Mouse (Mus musculus) hindlimb bud, embryonic 11.5 days (tissue): ENCODE results near the gene Fbxl17.

Source experiments
- DNase-seq: peaks from one replicate; pipeline ENCODE4 v3.0.0-alpha.2; 2012; ENCODE audit warnings: low read depth, low spot score; ENCODE audit errors: extremely low spot score

Gene Fbxl17

GRCm38 (mm10) chr17:63342440-63342839, 157.4 kb downstream of the Fbxl17 start:
- DNase-seq = no peak

DNA sequence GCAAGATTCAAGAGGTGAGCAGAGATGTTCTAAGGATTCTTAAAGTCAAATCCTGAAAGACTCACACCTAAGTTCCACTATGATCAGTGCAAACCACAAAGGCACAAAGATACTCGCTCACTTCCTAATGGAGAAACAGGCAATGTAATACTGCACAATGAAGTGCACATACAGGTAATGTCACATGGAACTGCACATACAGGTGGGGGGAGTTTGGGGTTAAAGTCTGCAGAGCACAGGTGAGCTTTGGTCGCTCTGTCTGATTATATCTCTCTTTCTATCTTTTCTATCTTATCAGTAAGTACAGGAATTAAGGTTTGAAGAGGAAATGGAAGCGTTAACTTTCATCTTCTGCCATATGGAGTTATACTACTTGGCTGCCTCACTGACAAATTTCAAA, 158.6 kb downstream of the Fbxl17 start:
- DNase-seq = no peak

- DNase-seq = no peak
Observed at GRCm38 (mm10) chr17:63328888-63329287, 170.9 kb downstream of the Fbxl17 start.

DNA sequence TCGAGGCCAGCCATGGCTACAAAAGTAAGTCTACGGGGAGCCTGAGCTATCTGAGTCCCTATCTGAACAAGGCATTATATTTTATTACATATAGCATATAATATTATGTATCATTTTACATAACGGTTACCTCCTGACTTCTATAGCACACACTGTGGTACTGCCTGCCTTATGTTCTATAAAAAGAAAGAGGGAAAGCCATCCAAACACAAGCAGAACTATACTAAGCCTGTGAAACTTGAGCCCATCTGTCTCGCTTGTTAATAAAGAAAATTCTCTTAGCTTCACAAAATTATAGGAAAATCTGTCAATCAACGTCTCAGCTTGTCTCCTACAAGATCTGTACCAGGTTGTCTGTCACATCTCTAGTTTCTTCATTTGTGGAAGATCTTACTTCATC, 173.6 kb downstream of the Fbxl17 start:
- no peak for DNase-seq

- DNase-seq = no peak
Observed at GRCm38 (mm10) chr17:63324672-63325071, 175.1 kb downstream of the Fbxl17 start.

- DNase-seq = peak; percentile 71
Observed at GRCm38 (mm10) chr17:63324039-63324438, 175.8 kb downstream of the Fbxl17 start.

- no peak for DNase-seq
Observed at GRCm38 (mm10) chr17:63322846-63323245, 177.0 kb downstream of the Fbxl17 start.

DNA sequence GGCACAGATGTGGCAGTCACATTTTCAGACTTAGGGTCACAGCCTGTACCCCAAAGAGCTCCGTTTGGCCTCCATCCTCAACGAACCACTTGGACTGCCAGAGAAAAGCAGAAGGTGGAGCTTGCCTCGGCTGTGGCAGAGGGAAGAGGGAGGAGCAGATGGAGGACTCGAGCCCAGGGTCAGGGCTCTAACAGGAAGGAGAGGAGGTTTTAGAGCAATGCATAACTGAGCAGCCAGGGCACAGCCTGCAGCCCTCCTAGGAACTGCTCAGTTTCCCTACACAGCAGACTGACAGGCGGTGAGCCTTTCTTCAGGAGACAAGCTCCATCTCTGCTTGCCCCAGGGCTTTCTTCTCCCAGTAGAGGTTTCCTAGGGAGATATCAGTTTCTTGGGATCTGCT, 178.5 kb downstream of the Fbxl17 start:
- DNase-seq = no peak

GRCm38 (mm10) chr17:63317518-63317917, 182.3 kb downstream of the Fbxl17 start:
- no peak for DNase-seq

- DNase-seq = no peak
Observed at GRCm38 (mm10) chr17:63315646-63316480, 184.0 kb downstream of the Fbxl17 start.

GRCm38 (mm10) chr17:63312804-63313203, 187.0 kb downstream of the Fbxl17 start:
- no peak for DNase-seq

DNA sequence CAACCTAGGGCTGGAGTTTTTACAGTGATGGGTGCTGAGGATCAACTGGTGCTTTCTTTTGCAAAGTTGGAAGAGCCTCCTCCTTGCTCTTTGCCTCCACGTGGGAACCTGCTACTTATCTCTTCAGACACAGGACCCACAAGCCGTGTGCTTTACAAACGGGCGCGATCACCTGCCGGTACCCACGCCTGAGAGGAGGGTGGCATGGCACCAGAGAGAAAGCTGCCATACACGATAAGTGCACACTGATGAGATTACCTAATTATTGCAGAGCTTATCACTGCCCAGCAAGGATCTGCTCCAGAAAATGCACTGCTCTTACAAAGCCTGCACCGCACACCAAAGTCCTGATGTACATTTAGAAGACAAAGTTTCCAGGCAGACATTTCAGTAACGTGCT, 187.5 kb downstream of the Fbxl17 start:
- no peak for DNase-seq

DNA sequence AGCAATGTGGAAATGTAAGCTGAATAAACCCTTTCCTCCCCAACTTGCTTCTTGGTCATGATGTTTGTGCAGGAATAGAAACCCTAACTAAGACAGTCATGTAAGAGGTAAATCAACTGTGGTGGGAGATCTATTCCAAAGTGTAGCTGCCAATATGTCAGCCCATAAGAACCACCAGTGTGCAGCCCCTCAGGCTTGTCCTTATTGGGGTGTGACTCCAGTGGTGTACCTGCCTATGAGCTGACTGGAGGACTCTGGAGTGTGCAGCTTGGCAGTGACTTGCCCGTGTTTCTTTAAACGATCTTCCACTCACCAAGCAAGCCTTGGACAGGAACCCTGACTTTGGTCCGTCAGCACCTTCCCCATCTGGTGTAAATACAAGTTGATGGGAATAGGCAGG, 188.2 kb downstream of the Fbxl17 start:
- DNase-seq = no peak

DNA sequence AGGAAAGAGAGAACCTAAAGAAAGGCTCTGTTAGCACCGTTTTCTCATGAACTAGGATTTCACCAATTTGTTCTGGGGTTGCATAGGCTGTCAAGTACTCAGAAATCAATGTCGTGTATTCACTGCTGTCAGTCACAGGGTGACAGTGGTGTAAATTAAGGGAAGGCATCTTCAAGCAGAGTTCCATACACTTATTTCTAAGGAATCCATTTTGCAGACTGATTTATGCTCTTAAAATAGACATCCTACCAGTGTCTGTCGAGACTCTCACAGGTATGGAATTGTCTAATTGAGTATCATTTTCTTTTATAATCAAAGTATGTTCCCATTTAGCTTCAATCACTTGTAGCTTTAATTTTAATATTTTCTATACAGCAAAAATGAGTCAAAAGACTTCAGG, 189.8 kb downstream of the Fbxl17 start:
- DNase-seq = no peak

- no peak for DNase-seq
Observed at GRCm38 (mm10) chr17:63303862-63304261, 196.0 kb downstream of the Fbxl17 start.

DNA sequence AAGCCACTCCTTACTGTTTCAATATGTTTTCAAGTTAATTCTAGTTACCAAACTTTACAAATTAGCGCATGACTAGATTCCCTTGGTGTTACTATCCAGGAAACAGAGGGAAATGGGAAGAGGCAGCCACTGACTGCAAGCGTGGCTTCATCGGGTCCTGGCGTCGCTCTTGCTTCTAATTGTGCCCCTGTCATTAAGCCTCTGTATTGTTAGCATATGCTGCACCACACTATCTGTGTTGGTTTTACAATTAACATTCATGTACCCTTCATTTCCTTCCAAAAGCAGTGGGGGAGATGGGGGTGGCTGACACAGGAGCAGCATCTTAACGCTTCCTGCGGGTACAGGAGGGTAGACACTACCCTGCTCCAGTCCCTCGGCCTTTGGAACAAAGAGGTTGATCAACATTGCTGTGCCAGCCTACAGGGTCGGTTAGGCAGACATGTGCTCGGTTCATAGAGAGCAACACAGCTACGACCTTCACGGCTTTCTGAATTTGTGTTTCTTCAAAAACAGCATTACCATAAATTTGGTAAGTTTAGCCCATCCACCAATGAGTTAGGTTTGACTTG, 197.9 kb downstream of the Fbxl17 start:
- no peak for DNase-seq

GRCm38 (mm10) chr17:63295471-63295870, 204.3 kb downstream of the Fbxl17 start:
- DNase-seq = no peak

GRCm38 (mm10) chr17:63294961-63295360, 204.9 kb downstream of the Fbxl17 start:
- DNase-seq = no peak

- DNase-seq = no peak
Observed at GRCm38 (mm10) chr17:63293979-63294378, 205.8 kb downstream of the Fbxl17 start.

DNA sequence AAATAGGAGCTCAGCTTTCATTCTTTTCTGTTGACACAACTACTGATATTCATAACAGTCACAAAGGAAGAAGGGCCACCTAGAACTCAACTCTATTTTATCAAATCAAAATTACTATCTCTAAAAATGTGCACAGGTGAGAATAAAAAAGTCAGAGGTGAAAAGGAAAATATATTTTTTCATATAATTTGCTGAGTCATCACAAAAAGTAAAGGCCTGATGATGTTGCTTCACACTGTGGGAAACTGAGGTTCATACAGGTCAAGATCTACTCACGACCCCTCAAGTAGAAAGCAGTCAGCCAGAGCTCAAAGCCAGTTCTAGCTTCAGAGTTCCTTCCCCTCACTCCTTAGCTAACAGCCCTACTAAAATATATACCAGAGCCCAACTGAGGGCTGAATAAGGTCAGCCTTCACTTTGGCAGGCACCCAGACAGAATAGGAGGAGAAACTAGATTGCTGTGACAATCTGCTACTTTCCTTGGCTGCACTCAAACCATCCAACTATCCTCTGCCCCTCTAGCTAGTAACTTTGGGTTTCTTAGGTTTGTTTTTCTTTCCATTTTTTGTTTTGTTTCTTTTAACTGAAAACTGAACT, 210.4 kb downstream of the Fbxl17 start:
- no peak for DNase-seq

- DNase-seq = no peak
Observed at GRCm38 (mm10) chr17:63288850-63289249, 211.0 kb downstream of the Fbxl17 start.

- no peak for DNase-seq
Observed at GRCm38 (mm10) chr17:63287413-63287812, 212.4 kb downstream of the Fbxl17 start.
